ENCODE assay signal across 24 mouse cellular contexts in genomic region chr11:109736406-109736805, GRCm38 (mm10). TPM values are rescaled to one million over a fixed set of nuclear protein-coding genes. Genes with fewer than 3 reads are reported as not detected.
DNase-seq lines count a peak whose midpoint lies in the region; ATAC-seq and TF ChIP-seq lines count a peak whose summit lies in the region.
"Had no signal": no experiment of that assay in that cellular context is flagged by ENCODE, and none has a peak within 500 bp of the region (broad histone marks: within the 10 kb centered on the region; RNA-seq: fewer than 3 reads in every experiment).

No protein-coding gene starts in this region.

- H3K9ac ChIP-seq in liver, postnatal 0 days (replicated peaks): no peak overlapping the region
- no peak overlapping the region for H3K9ac ChIP-seq in CH12.LX (ENCODE audit: insufficient read depth, low read depth)
- no peak overlapping the region for H3K9ac ChIP-seq in kidney, embryonic 14.5 days (ENCODE audit: low read depth, low read length)
- H3K9ac ChIP-seq: heart, embryonic 13.5 days; hindbrain, embryonic 14.5 days had no signal

- H3K9me3 ChIP-seq in liver, postnatal 0 days (ENCODE audit: low read length): no peaks in the 10 kb centered on the region
- peaks cover 5% of the 10 kb centered on the region for H3K9me3 ChIP-seq in CH12.LX (replicated peaks; ENCODE audit: low read length)
- no peaks in the 10 kb centered on the region for H3K9me3 ChIP-seq in kidney, embryonic 14.5 days (ENCODE audit: control insufficient read depth, low read length)
- H3K9me3 ChIP-seq: heart, embryonic 10.5 days; heart, embryonic 13.5 days had no signal

- no peaks in the 10 kb centered on the region for H3K79me2 ChIP-seq in CH12.LX (replicated peaks; ENCODE audit: control insufficient read depth, extremely low read depth, insufficient read depth, poor library complexity, severe bottlenecking)

- no peak for TF ChIP-seq POLR2A in CH12.LX (IDR thresholded peaks at IDR 0.05; ENCODE audit: low read depth, low read length)
- no peak for TF ChIP-seq POLR2A in embryonic fibroblast, embryonic 13.5 days (IDR thresholded peaks at IDR 0.05; ENCODE audit: low read depth, low read length)

- no peak for TF ChIP-seq EP300 in liver, postnatal 0 days (IDR thresholded peaks at IDR 0.05; ENCODE audit: low read depth)
- TF ChIP-seq EP300 in CH12.LX (IDR thresholded peaks at IDR 0.05; ENCODE audit: low read length): no peak

- peak; percentile 19; the same call in 1 of the 2 replicates for ATAC-seq in liver, postnatal 0 days
- ATAC-seq in kidney, embryonic 14.5 days (ENCODE audit: low FRiP score, low TSS enrichment): no peak
- ATAC-seq: forebrain, embryonic 14.5 days; hindbrain, postnatal 0 days; inflammation-experienced regulatory T-cells, adult 6 months; intestine, embryonic 16.5 days had no signal

- in situ Hi-C loops in CH12.LX (cut with MboI; ENCODE audit: low pct_ligation_motif_present, low pct_unique_long_range_greater_than_20kb, low sequenced_read_pairs): no loop called here

- TF ChIP-seq RAD21 in CH12.LX (IDR thresholded peaks at IDR 0.05; ENCODE audit: low read depth, low read length): no peak

- TF ChIP-seq CTCF in liver, postnatal 0 days (IDR thresholded peaks at IDR 0.05; ENCODE audit: low read depth): no peak
- TF ChIP-seq CTCF in CH12.LX (conservative IDR thresholded peaks at IDR 0.05 in 1 of 2, IDR thresholded peaks at IDR 0.05 in 1 of 2; ENCODE audit: low read depth in 2 of 2, low read length in 2 of 2): no peak
- no peak for TF ChIP-seq CTCF in embryonic fibroblast, embryonic 13.5 days (IDR thresholded peaks at IDR 0.05; ENCODE audit: borderline replicate concordance, insufficient read depth, low read length)

- WGBS in liver, postnatal 0 days (ENCODE audit: insufficient replicate concordance): 65% methylated on average over 3 of the region's 3 CpGs
- WGBS in kidney, embryonic 14.5 days: 64% methylated on average over 3 of the region's 3 CpGs

- H3K4me1 ChIP-seq in liver, postnatal 0 days (ENCODE audit: insufficient read depth): no peaks in the 10 kb centered on the region; the same call in 1 of the 2 replicates
- H3K4me1 ChIP-seq in CH12.LX (ENCODE audit: control insufficient read depth in 1 of 2, insufficient read depth in 2 of 2): peaks cover 0 to 7% of the 10 kb centered on the region in 2 experiments; a peak in 2 of 4 replicates
- peaks cover 4% of the 10 kb centered on the region for H3K4me1 ChIP-seq in embryonic fibroblast, embryonic 13.5 days (ENCODE audit: control insufficient read depth, insufficient read depth, low read length)
- H3K4me1 ChIP-seq in kidney, embryonic 14.5 days (ENCODE audit: control insufficient read depth, insufficient read depth, low read length): 0 out of 2 replicates have a peak, but pooled peaks cover 2% of the 10 kb centered on the region
- H3K4me1 ChIP-seq: heart, embryonic 10.5 days; heart, embryonic 13.5 days had no signal

- no peak overlapping the region for H3K4me2 ChIP-seq in liver, postnatal 0 days (ENCODE audit: low read depth, low read length)
- H3K4me2 ChIP-seq in CH12.LX (ENCODE audit: insufficient read depth, low read depth, poor library complexity, severe bottlenecking): 0 out of 2 replicates have a peak overlapping the region, but pooled peaks have one; percentile 29
- no peak overlapping the region for H3K4me2 ChIP-seq in kidney, embryonic 14.5 days (replicated peaks; ENCODE audit: low read depth, low read length)
- H3K4me2 ChIP-seq: heart, embryonic 13.5 days; hindbrain, embryonic 14.5 days had no signal

- H3K36me3 ChIP-seq in liver, postnatal 0 days (replicated peaks; ENCODE audit: insufficient read depth, low read length): no peaks in the 10 kb centered on the region
- no peaks in the 10 kb centered on the region for H3K36me3 ChIP-seq in CH12.LX (replicated peaks in 1 of 2; ENCODE audit: control insufficient read depth in 1 of 2, insufficient read depth in 1 of 2, low read length in 1 of 2)
- H3K36me3 ChIP-seq in kidney, embryonic 14.5 days (ENCODE audit: control insufficient read depth, insufficient read depth, low read length): no peaks in the 10 kb centered on the region
- H3K36me3 ChIP-seq: G1E; heart, embryonic 10.5 days; heart, embryonic 13.5 days had no signal

- H3K27me3 ChIP-seq in liver, postnatal 0 days (ENCODE audit: insufficient read depth, low read length): no peaks in the 10 kb centered on the region
- no peaks in the 10 kb centered on the region for H3K27me3 ChIP-seq in CH12.LX (replicated peaks)
- no peaks in the 10 kb centered on the region for H3K27me3 ChIP-seq in kidney, embryonic 14.5 days (ENCODE audit: control insufficient read depth, insufficient read depth, low read length)
- H3K27me3 ChIP-seq: heart, embryonic 13.5 days had no signal

- H3K4me3 ChIP-seq in liver, postnatal 0 days (ENCODE audit: low read depth, low read length): no peak overlapping the region
- no peak overlapping the region for H3K4me3 ChIP-seq in CH12.LX (replicated peaks in 1 of 3; ENCODE audit: low read depth in 2 of 3, low read length in 2 of 3, poor library complexity in 1 of 3)
- no peak overlapping the region for H3K4me3 ChIP-seq in embryonic fibroblast, embryonic 13.5 days (ENCODE audit: insufficient read depth, low read length)
- H3K4me3 ChIP-seq in kidney, embryonic 14.5 days (ENCODE audit: low read length): no peak overlapping the region
- H3K4me3 ChIP-seq: heart, embryonic 10.5 days; heart, embryonic 13.5 days had no signal

- DNase-seq in liver, postnatal 0 days: no peak
- no peak for DNase-seq in liver
- DNase-seq in CH12.LX (ENCODE audit: extremely low read depth): no peak
- DNase-seq in cerebellum, adult 18-20 months: no peak
- DNase-seq: adrenal gland, adult 2 months; adrenal gland, postnatal 14 days; cerebellum, adult 11 months; cerebellum, adult 8-10 months; cerebellum, postnatal 10 days; cerebellum, postnatal 36 days; gastrocnemius, postnatal 25 days; heart, adult 18-20 months; heart, postnatal 14 days; heart, postnatal 4 days had no signal

- dilution Hi-C loops in CH12.LX (cut with MboI; ENCODE audit: extremely low pct_ligation_motif_present, extremely low pct_unique_long_range_greater_than_20kb, low sequenced_read_pairs): no loop called here

- H3K27ac ChIP-seq in liver, postnatal 0 days (ENCODE audit: low read depth): no peak overlapping the region
- H3K27ac ChIP-seq in CH12.LX (ENCODE audit: insufficient read depth, low read depth): no peak overlapping the region
- peak overlapping the region; percentile 51 for H3K27ac ChIP-seq in embryonic fibroblast, embryonic 13.5 days (ENCODE audit: insufficient read depth, low read length)
- no peak overlapping the region for H3K27ac ChIP-seq in kidney, embryonic 14.5 days (ENCODE audit: low read depth, low read length)
- H3K27ac ChIP-seq: heart, embryonic 10.5 days; heart, embryonic 13.5 days; hindbrain, embryonic 14.5 days; hindbrain, postnatal 0 days had no signal

TF ChIP-seq in CH12.LX, 34 proteins besides CTCF, POLR2A, EP300 and RAD21:
- TF ChIP-seq PAX5 (IDR thresholded peaks at IDR 0.05; ENCODE audit: low read length) (no peak), SIN3A (IDR thresholded peaks at IDR 0.05; ENCODE audit: low read length) (no peak), NELFE (IDR thresholded peaks at IDR 0.05; ENCODE audit: low read depth, low read length) (no peak), USF1 (IDR thresholded peaks at IDR 0.05; ENCODE audit: low read depth, low read length) (no peak), ZNF384 (IDR thresholded peaks at IDR 0.05; ENCODE audit: low read depth, low read length) (no peak), RCOR1 (conservative IDR thresholded peaks at IDR 0.05; ENCODE audit: low read depth, low read length) (no peak), ETS1 (conservative IDR thresholded peaks at IDR 0.05; ENCODE audit: low read depth, low read length) (no peak), ZC3H11A (IDR thresholded peaks at IDR 0.05; ENCODE audit: low read depth, low read length) (no peak), JUND (conservative IDR thresholded peaks at IDR 0.05; ENCODE audit: low read depth, low read length) (no peak), MXI1 (IDR thresholded peaks at IDR 0.05; ENCODE audit: low read depth, low read length) (no peak), ELF1 (IDR thresholded peaks at IDR 0.05; ENCODE audit: low read depth, low read length) (no peak), TBP (conservative IDR thresholded peaks at IDR 0.05; ENCODE audit: low read depth, low read length) (no peak), CHD1 (IDR thresholded peaks at IDR 0.05; ENCODE audit: low read depth, low read length) (no peak), MAX (IDR thresholded peaks at IDR 0.05; ENCODE audit: low read length) (no peak)

RNA-seq across cellular contexts. Expression of gene Fam20a, which starts 14.3 kb away (rescaled TPM):
- polyA plus RNA-seq in liver, postnatal 0 days (2015; fragmentation: Nextera tagmentation; extraction: Ambion mirVana): 28.0 and 29.0 TPM in 2 replicates
- total RNA-seq in CH12.LX (2012; rRNA removed) (0.08 TPM in 1 of 2 replicates, not detected in the other), CH12.LX (2014; rRNA removed) (not detected in 2 replicates)
- polyA plus RNA-seq in CH12.LX (2012; ENCODE audit: insufficient read length, low read depth): not detected in 2 replicates
- 38.4 and 44.6 TPM in 2 replicates for polyA plus RNA-seq in embryonic fibroblast, embryonic 13.5 days (2011; ENCODE audit: insufficient read length, low read depth, missing spikeins)
- polyA plus RNA-seq in kidney, embryonic 14.5 days (2014; fragmentation: Nextera tagmentation; extraction: Ambion mirVana): 1.5 and 1.9 TPM in 2 replicates
- polyA plus RNA-seq: G1E had no signal
